Mouse (Mus musculus): ENCODE data around the gene Nln. TPM values are rescaled to one million over a fixed set of nuclear protein-coding genes. Genes with fewer than 3 reads are reported as not detected.

Nln gene
- polyA plus RNA-seq, 1 experiment = 10.8 TPM

DNA sequence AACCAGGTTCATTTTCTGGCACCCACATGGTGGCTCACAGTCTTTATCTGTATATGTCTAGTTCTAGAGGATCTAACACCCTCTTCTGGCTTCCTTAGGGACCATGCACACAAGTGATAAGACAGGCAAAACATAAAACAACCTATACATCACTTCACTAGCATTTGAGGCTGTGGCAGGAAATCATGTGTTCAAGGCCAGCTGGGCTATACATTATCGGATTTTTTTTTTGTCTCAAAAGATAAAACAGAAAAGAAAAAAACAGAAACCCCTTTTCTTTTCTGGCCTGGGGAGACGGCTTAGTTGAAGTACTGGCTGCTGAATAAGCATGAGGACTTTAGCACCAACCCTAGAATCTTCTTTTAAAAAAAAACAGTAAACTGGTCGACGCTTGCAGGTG is 64.3 kb downstream of the Nln start:
- Histone ChIP-seq H3K79me2 (ENCODE audit: control insufficient read depth, insufficient read depth) (no peaks in the 10 kb centered on the region), H3K4me3 (no peak overlapping the region), H3K36me3 (ENCODE audit: control insufficient read depth, insufficient read depth) (no peaks in the 10 kb centered on the region), H3K27me3 (ENCODE audit: control insufficient read depth, insufficient read depth, insufficient read length) (no peaks in the 10 kb centered on the region), H3ac (ENCODE audit: control insufficient read depth, insufficient read length) (no peak overlapping the region), H3K4me2 (ENCODE audit: low read depth) (no peak overlapping the region)
- TF ChIP-seq CEBPB (IDR thresholded peaks at IDR 0.05; ENCODE audit: insufficient read depth, poor library complexity, severe bottlenecking) (no peak), SRF (IDR thresholded peaks at IDR 0.05; ENCODE audit: control insufficient read depth, insufficient read length, low read depth) (no peak), POLR2AphosphoS2 (IDR thresholded peaks at IDR 0.05; ENCODE audit: insufficient read length, low read depth) (no peak)

DNA sequence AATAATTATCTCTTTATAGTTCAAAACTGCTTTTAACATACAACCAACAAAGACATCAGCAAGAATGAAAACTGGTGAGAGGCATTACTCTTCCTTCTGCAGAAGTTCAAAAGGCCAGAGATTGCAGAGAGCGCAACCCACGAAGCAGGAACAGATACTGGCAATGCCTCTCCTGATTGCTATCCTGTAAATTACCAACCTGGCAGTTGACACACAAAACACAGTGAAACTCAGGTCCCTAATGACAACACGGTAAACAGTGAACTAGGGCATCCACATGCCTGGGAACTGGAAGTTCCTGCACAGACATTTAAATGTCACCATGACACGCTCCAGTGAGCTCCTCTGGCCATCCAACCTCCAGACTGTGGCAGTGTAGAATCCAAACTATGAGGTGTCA is 65.1 kb downstream of the Nln start:
- H3K27me3 ChIP-seq (ENCODE audit: control insufficient read depth, insufficient read depth, insufficient read length) = no peaks in the 10 kb centered on the region
- TF ChIP-seq TCF12 (IDR thresholded peaks at IDR 0.05; ENCODE audit: insufficient read depth, poor library complexity, severe bottlenecking) (no peak), MYOG (IDR thresholded peaks at IDR 0.05; ENCODE audit: control insufficient read depth in 1 of 3, insufficient read depth in 1 of 3, insufficient read length in 2 of 3, low read depth in 2 of 3) (no peak), POLR2A (IDR thresholded peaks at IDR 0.05; ENCODE audit: insufficient read length, low read depth) (no peak), TCF3 (IDR thresholded peaks at IDR 0.05; ENCODE audit: insufficient read length, low read depth) (no peak), POLR2AphosphoS2 (IDR thresholded peaks at IDR 0.05; ENCODE audit: insufficient read length, low read depth) (no peak), REST (IDR thresholded peaks at IDR 0.05; ENCODE audit: insufficient read depth, insufficient read length) (no peak), MAX (IDR thresholded peaks at IDR 0.05; ENCODE audit: low read depth) (no peak), CEBPB (IDR thresholded peaks at IDR 0.05; ENCODE audit: insufficient read depth, poor library complexity, severe bottlenecking) (no peak), E2F4 (IDR thresholded peaks at IDR 0.05; ENCODE audit: insufficient read depth) (no peak), SRF (IDR thresholded peaks at IDR 0.05; ENCODE audit: control insufficient read depth, insufficient read length, low read depth) (no peak), MYOD1 (IDR thresholded peaks at IDR 0.05; ENCODE audit: control insufficient read depth in 1 of 3, insufficient read length in 2 of 3, low read depth in 2 of 3) (no peak), USF1 (IDR thresholded peaks at IDR 0.05; ENCODE audit: low read depth) (no peak)

DNA sequence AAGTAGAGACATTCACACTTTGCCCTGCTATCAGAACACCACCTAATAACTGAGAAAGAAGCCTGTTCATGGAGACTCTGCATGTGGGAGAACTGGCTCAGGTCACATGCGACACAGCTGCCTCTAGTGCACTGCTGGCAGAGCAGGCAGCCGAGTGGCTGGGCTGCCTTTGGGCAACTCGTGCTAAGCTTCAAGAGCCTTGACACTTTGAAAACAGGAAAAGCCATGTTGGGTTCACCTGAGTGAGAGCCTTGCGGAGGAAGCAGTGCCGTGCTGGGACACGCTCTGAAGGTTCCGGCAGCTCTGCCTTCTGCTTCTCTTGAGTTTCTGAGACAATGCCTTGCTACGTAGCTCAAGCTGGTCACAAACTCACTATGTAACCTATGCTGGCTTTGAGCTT is 66.7 kb downstream of the Nln start:
- no peak overlapping the region for H3K4me3 ChIP-seq
- TF ChIP-seq REST (IDR thresholded peaks at IDR 0.05; ENCODE audit: insufficient read depth, insufficient read length) (no peak), SRF (IDR thresholded peaks at IDR 0.05; ENCODE audit: control insufficient read depth, insufficient read length, low read depth) (no peak), E2F4 (IDR thresholded peaks at IDR 0.05; ENCODE audit: insufficient read depth) (no peak), MYOD1 (IDR thresholded peaks at IDR 0.05; ENCODE audit: control insufficient read depth in 1 of 3, insufficient read length in 2 of 3, low read depth in 2 of 3) (peak in 1 of 3 experiments; percentile 4), MYOG (IDR thresholded peaks at IDR 0.05; ENCODE audit: control insufficient read depth in 1 of 3, insufficient read depth in 1 of 3, insufficient read length in 2 of 3, low read depth in 2 of 3) (peak in 1 of 3 experiments; percentile 36), POLR2A (IDR thresholded peaks at IDR 0.05; ENCODE audit: insufficient read length, low read depth) (no peak), POLR2AphosphoS2 (IDR thresholded peaks at IDR 0.05; ENCODE audit: insufficient read length, low read depth) (no peak)
- no peak overlapping the region for H3K4me2 ChIP-seq (ENCODE audit: low read depth)
- H3K36me3 ChIP-seq (ENCODE audit: control insufficient read depth, insufficient read depth) = no peaks in the 10 kb centered on the region
- H3K27me3 ChIP-seq (ENCODE audit: control insufficient read depth, insufficient read depth, insufficient read length) = no peaks in the 10 kb centered on the region
- no peaks in the 10 kb centered on the region for H3K79me2 ChIP-seq (ENCODE audit: control insufficient read depth, insufficient read depth)
- no peak overlapping the region for H3ac ChIP-seq (ENCODE audit: control insufficient read depth, insufficient read length)

More for the DNA sequence above, 65.1 kb downstream of the Nln start:
- Histone ChIP-seq H3K4me2 (ENCODE audit: low read depth) (no peak overlapping the region), H3K36me3 (ENCODE audit: control insufficient read depth, insufficient read depth) (no peaks in the 10 kb centered on the region), H3K79me2 (ENCODE audit: control insufficient read depth, insufficient read depth) (no peaks in the 10 kb centered on the region), H3K4me3 (no peak overlapping the region), H3ac (ENCODE audit: control insufficient read depth, insufficient read length) (no peak overlapping the region)

DNA sequence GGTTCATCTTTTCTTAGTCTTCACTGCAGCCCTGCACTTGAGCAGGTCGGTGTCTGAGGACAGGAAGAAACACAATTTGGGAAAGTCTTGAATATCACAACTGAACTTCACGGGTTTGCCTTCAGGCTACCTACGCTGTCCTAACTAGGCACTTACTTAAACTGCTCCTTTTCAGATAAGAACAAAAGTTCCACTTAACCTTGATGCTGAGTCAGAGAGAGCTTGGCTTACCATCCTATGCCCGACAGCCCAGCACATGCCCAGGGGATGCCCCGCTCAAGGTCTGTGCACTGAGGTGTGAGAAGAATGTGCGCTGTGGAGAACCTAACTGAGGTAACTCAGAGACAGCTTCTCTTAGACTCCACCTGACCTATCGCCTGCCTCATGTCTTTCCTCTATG is 67.9 kb downstream of the Nln start:
- H3K4me2 ChIP-seq (ENCODE audit: low read depth) = peak overlapping the region; percentile 19
- no peaks in the 10 kb centered on the region for H3K79me2 ChIP-seq (ENCODE audit: control insufficient read depth, insufficient read depth)
- no peak overlapping the region for H3K4me3 ChIP-seq
- no peak overlapping the region for H3ac ChIP-seq (ENCODE audit: control insufficient read depth, insufficient read length)
- no peaks in the 10 kb centered on the region for H3K27me3 ChIP-seq (ENCODE audit: control insufficient read depth, insufficient read depth, insufficient read length)
- H3K36me3 ChIP-seq (ENCODE audit: control insufficient read depth, insufficient read depth) = no peaks in the 10 kb centered on the region
- TF ChIP-seq MYOD1 (IDR thresholded peaks at IDR 0.05; ENCODE audit: control insufficient read depth in 1 of 3, insufficient read length in 2 of 3, low read depth in 2 of 3) (no peak), MYOG (IDR thresholded peaks at IDR 0.05; ENCODE audit: control insufficient read depth in 1 of 3, insufficient read depth in 1 of 3, insufficient read length in 2 of 3, low read depth in 2 of 3) (no peak), CEBPB (IDR thresholded peaks at IDR 0.05; ENCODE audit: insufficient read depth, poor library complexity, severe bottlenecking) (no peak), POLR2A (IDR thresholded peaks at IDR 0.05; ENCODE audit: insufficient read length, low read depth) (no peak), USF1 (IDR thresholded peaks at IDR 0.05; ENCODE audit: low read depth) (no peak), E2F4 (IDR thresholded peaks at IDR 0.05; ENCODE audit: insufficient read depth) (no peak), REST (IDR thresholded peaks at IDR 0.05; ENCODE audit: insufficient read depth, insufficient read length) (no peak), TCF12 (IDR thresholded peaks at IDR 0.05; ENCODE audit: insufficient read depth, poor library complexity, severe bottlenecking) (no peak), TCF3 (IDR thresholded peaks at IDR 0.05; ENCODE audit: insufficient read length, low read depth) (no peak), SRF (IDR thresholded peaks at IDR 0.05; ENCODE audit: control insufficient read depth, insufficient read length, low read depth) (no peak), POLR2AphosphoS2 (IDR thresholded peaks at IDR 0.05; ENCODE audit: insufficient read length, low read depth) (no peak), MAX (IDR thresholded peaks at IDR 0.05; ENCODE audit: low read depth) (no peak)

DNA sequence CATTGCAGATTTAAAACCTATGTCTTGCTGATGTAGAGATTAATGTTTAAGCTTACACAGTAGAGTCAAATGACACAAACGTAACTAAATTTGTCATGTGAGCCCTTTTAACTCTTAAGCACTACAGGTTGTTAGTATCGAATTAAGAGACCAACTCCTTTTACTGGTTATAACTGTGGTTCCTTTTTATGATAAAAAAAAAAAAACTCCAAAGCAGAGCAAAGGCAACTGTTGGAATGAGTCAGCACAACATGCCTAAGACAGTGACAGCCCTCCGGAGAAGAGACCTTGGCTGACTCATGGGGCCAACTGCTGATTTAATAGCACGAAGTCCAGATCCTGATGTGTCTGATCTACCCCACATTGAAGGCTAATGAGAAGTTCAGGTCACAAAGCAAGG is 68.5 kb downstream of the Nln start:
- H3K79me2 ChIP-seq (ENCODE audit: control insufficient read depth, insufficient read depth) = no peaks in the 10 kb centered on the region
- TF ChIP-seq MAX (IDR thresholded peaks at IDR 0.05; ENCODE audit: low read depth) (no peak), E2F4 (IDR thresholded peaks at IDR 0.05; ENCODE audit: insufficient read depth) (no peak), MYOD1 (IDR thresholded peaks at IDR 0.05; ENCODE audit: control insufficient read depth in 1 of 3, insufficient read length in 2 of 3, low read depth in 2 of 3) (peak in 2 of 3 experiments; percentile 7 to 18)

More for the DNA sequence above, 68.5 kb downstream of the Nln start:
- no peaks in the 10 kb centered on the region for H3K36me3 ChIP-seq (ENCODE audit: control insufficient read depth, insufficient read depth)
- H3K27me3 ChIP-seq (ENCODE audit: control insufficient read depth, insufficient read depth, insufficient read length) = no peaks in the 10 kb centered on the region
- no peak overlapping the region for H3K4me3 ChIP-seq
- peak overlapping the region; percentile 19 for H3K4me2 ChIP-seq (ENCODE audit: low read depth)
- no peak overlapping the region for H3ac ChIP-seq (ENCODE audit: control insufficient read depth, insufficient read length)
